Mouse (Mus musculus): ENCODE results near the gene Svs5. TPM values are rescaled to one million over a fixed set of nuclear protein-coding genes. Genes with fewer than 3 reads are reported as not detected.

Svs5 gene
- polyA plus RNA-seq, 1 experiment from 2014 or later = not detected

- Histone ChIP-seq H3K9ac (replicated peaks; ENCODE audit: low read length) (no peak overlapping the region), H3K4me2 (replicated peaks; ENCODE audit: low read depth, low read length) (no peak overlapping the region), H3K9me3 (ENCODE audit: low read length) (no peaks in the 10 kb centered on the region; the same call in 1 of the 2 replicates), H3K27me3 (ENCODE audit: insufficient read depth, low read length) (peaks cover 6% of the 10 kb centered on the region), H3K27ac (ENCODE audit: low read length) (no peak overlapping the region), H3K4me1 (ENCODE audit: insufficient read depth, low read length) (no peaks in the 10 kb centered on the region), H3K4me3 (ENCODE audit: low read length) (no peak overlapping the region), H3K36me3 (ENCODE audit: insufficient read depth, low read length) (no peaks in the 10 kb centered on the region)
- 89% methylated on average over 11 of the region's 11 CpGs for WGBS
- ATAC-seq (ENCODE audit: low FRiP score, low TSS enrichment) = no peak
These were observed 20.8 kb downstream of the Svs5 start for GRCm38 (mm10) chr2:164353356-164353755.

DNA sequence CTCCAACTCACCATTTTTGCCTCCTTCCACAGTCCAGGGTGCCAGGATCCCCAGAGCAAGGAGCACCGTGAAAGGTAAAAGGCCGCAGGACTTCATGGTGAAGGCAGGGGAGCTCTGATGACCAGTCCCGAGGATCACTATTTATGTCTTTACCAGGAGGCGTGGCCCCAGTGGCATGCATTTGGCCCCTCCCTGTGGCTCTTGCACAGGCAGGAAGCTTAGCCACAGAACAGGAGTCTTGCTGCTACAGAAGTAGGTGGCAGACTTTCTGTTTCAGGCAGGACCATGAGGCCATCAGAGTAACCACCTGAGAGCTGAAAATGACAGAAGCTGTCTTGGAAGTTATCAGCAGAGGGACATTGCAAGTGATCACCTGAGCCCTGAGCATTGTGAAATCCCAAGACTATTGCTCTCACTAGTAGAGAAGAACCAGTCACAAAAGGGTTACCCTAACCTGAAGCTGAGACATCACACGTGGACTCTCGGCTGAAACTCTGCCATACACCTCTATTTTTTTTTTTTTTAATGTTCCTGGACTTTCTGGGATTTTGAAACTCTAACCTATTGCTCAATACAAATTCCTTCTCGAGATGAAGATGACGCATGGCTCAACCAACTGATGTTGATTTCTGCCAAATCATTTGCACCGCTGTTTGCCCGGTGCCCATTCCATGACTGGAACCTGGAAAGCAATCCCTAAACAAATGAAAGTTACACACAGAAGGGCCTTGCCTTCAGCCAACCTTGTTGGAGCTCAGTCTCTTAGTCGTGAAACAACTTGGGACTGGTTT, 23.8 kb downstream of the Svs5 start:
- Histone ChIP-seq H3K9ac (replicated peaks; ENCODE audit: low read length) (no peak overlapping the region), H3K4me3 (ENCODE audit: low read length) (no peak overlapping the region), H3K4me1 (ENCODE audit: insufficient read depth, low read length) (no peaks in the 10 kb centered on the region), H3K27ac (ENCODE audit: low read length) (no peak overlapping the region), H3K9me3 (ENCODE audit: low read length) (no peaks in the 10 kb centered on the region), H3K36me3 (ENCODE audit: insufficient read depth, low read length) (no peaks in the 10 kb centered on the region), H3K27me3 (ENCODE audit: insufficient read depth, low read length) (peaks cover 9% of the 10 kb centered on the region), H3K4me2 (replicated peaks; ENCODE audit: low read depth, low read length) (no peak overlapping the region)
- no peak for ATAC-seq (ENCODE audit: low FRiP score, low TSS enrichment)
- WGBS = 73% methylated on average over 11 of the region's 11 CpGs

DNA sequence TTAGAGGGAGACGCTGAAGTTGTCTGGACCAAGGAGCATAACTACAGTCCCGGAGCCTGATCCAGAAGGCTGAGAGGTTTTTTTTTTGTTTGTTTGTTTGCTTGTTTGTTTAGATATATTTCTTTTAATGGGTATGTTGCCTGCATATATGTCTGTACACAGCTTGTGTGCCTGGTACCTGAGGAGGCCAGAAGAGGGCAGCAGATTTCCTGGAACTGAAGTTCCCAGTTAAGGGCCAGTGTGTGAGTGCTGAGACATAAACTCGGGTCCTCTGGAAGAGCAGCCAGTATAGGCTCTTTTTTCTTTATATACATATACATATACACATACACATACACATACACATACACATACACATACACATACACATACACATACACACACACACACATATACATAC, 25.8 kb downstream of the Svs5 start:
- Histone ChIP-seq H3K36me3 (ENCODE audit: insufficient read depth, low read length) (no peaks in the 10 kb centered on the region), H3K9me3 (ENCODE audit: low read length) (no peaks in the 10 kb centered on the region), H3K27ac (ENCODE audit: low read length) (no peak overlapping the region), H3K27me3 (ENCODE audit: insufficient read depth, low read length) (peaks cover 12% of the 10 kb centered on the region), H3K4me3 (ENCODE audit: low read length) (no peak overlapping the region), H3K4me2 (replicated peaks; ENCODE audit: low read depth, low read length) (no peak overlapping the region), H3K4me1 (ENCODE audit: insufficient read depth, low read length) (no peaks in the 10 kb centered on the region), H3K9ac (replicated peaks; ENCODE audit: low read length) (no peak overlapping the region)
- ATAC-seq (ENCODE audit: low FRiP score, low TSS enrichment) = no peak
- WGBS = 87% methylated on average over 3 of the region's 3 CpGs

DNA sequence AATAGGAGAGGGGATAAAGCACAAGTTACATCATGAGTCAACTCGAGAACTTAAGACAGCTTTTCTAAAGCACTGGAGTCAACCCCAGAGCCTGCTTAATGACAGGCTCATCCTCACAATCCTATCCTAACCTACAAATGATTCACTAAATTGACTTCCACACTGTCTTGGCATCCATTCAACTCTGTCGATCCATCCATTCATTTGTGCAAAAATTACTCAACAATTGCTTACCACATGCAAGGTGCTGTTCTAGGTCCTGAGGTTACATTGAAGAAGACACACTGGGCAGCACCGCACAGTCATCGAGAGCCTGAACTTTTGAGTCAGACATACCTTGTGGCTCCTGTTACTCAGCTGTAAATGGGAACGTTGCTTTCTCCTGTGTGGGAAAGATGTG, 26.5 kb downstream of the Svs5 start:
- Histone ChIP-seq H3K9me3 (ENCODE audit: low read length) (no peaks in the 10 kb centered on the region), H3K27me3 (ENCODE audit: insufficient read depth, low read length) (peaks cover 12% of the 10 kb centered on the region), H3K4me3 (ENCODE audit: low read length) (no peak overlapping the region), H3K27ac (ENCODE audit: low read length) (no peak overlapping the region), H3K4me2 (replicated peaks; ENCODE audit: low read depth, low read length) (no peak overlapping the region), H3K9ac (replicated peaks; ENCODE audit: low read length) (no peak overlapping the region), H3K4me1 (ENCODE audit: insufficient read depth, low read length) (no peaks in the 10 kb centered on the region), H3K36me3 (ENCODE audit: insufficient read depth, low read length) (no peaks in the 10 kb centered on the region)
- ATAC-seq (ENCODE audit: low FRiP score, low TSS enrichment) = no peak
- WGBS = 82% methylated on average over 5 of the region's 5 CpGs

- Histone ChIP-seq H3K4me1 (ENCODE audit: insufficient read depth, low read length) (no peaks in the 10 kb centered on the region), H3K36me3 (ENCODE audit: insufficient read depth, low read length) (no peaks in the 10 kb centered on the region), H3K27me3 (ENCODE audit: insufficient read depth, low read length) (peaks cover 10% of the 10 kb centered on the region), H3K9ac (replicated peaks; ENCODE audit: low read length) (no peak overlapping the region), H3K9me3 (ENCODE audit: low read length) (no peaks in the 10 kb centered on the region), H3K27ac (ENCODE audit: low read length) (no peak overlapping the region), H3K4me2 (replicated peaks; ENCODE audit: low read depth, low read length) (no peak overlapping the region), H3K4me3 (ENCODE audit: low read length) (no peak overlapping the region)
- no peak for ATAC-seq (ENCODE audit: low FRiP score, low TSS enrichment)
- WGBS = 85% methylated on average over 5 of the region's 5 CpGs
These were observed 27.1 kb downstream of the Svs5 start for GRCm38 (mm10) chr2:164359668-164360067.

- Histone ChIP-seq H3K27me3 (ENCODE audit: insufficient read depth, low read length) (0 out of 2 replicates have a peak, but pooled peaks cover 6% of the 10 kb centered on the region), H3K9me3 (ENCODE audit: low read length) (no peaks in the 10 kb centered on the region), H3K4me2 (replicated peaks; ENCODE audit: low read depth, low read length) (no peak overlapping the region), H3K4me1 (ENCODE audit: insufficient read depth, low read length) (no peaks in the 10 kb centered on the region), H3K36me3 (ENCODE audit: insufficient read depth, low read length) (no peaks in the 10 kb centered on the region), H3K4me3 (ENCODE audit: low read length) (no peak overlapping the region), H3K27ac (ENCODE audit: low read length) (no peak overlapping the region), H3K9ac (replicated peaks; ENCODE audit: low read length) (no peak overlapping the region)
- WGBS = 38% methylated on average over 13 of the region's 13 CpGs
- ATAC-seq (ENCODE audit: low FRiP score, low TSS enrichment) = no peak
These were observed 28.6 kb downstream of the Svs5 start for GRCm38 (mm10) chr2:164360974-164361657.

DNA sequence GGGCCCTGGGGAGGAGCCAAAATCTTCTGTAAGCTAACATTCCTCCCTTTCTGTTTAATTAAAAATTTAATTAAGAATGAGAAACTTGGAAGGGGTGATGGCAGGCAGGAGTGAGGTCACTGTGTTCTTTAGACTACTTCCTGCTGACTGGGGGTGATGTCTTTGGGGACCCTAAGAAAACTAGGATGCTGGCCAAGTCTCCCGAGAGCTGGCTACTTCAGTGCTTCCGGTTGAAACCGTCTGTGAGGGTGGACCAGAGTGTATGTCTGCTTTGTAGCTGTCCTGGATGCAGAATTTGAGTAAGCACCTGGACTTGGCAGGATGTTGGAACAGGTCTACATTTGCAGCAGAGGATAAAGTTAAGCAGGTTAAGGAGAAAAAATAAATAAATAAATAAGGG, 34.4 kb downstream of the Svs5 start:
- H3K27me3 ChIP-seq (ENCODE audit: insufficient read depth, low read length) = 0 out of 2 replicates have a peak, but pooled peaks cover 3% of the 10 kb centered on the region
- WGBS = 48% methylated on average over 3 of the region's 3 CpGs
- no peaks in the 10 kb centered on the region for H3K9me3 ChIP-seq (ENCODE audit: low read length)
- H3K9ac ChIP-seq (replicated peaks; ENCODE audit: low read length) = no peak overlapping the region
- ATAC-seq (ENCODE audit: low FRiP score, low TSS enrichment) = no peak
- no peaks in the 10 kb centered on the region for H3K4me1 ChIP-seq (ENCODE audit: insufficient read depth, low read length)
- no peaks in the 10 kb centered on the region for H3K36me3 ChIP-seq (ENCODE audit: insufficient read depth, low read length)
- no peak overlapping the region for H3K27ac ChIP-seq (ENCODE audit: low read length)
- H3K4me2 ChIP-seq (replicated peaks; ENCODE audit: low read depth, low read length) = no peak overlapping the region
- H3K4me3 ChIP-seq (ENCODE audit: low read length) = no peak overlapping the region

- 79% methylated on average over 6 of the region's 6 CpGs for WGBS
- Histone ChIP-seq H3K4me1 (ENCODE audit: insufficient read depth, low read length) (no peaks in the 10 kb centered on the region), H3K27me3 (ENCODE audit: insufficient read depth, low read length) (no peaks in the 10 kb centered on the region), H3K27ac (ENCODE audit: low read length) (no peak overlapping the region), H3K36me3 (ENCODE audit: insufficient read depth, low read length) (no peaks in the 10 kb centered on the region), H3K9me3 (ENCODE audit: low read length) (no peaks in the 10 kb centered on the region), H3K4me3 (ENCODE audit: low read length) (no peak overlapping the region), H3K9ac (replicated peaks; ENCODE audit: low read length) (no peak overlapping the region), H3K4me2 (replicated peaks; ENCODE audit: low read depth, low read length) (no peak overlapping the region)
- ATAC-seq (ENCODE audit: low FRiP score, low TSS enrichment) = no peak
These were observed 36.1 kb downstream of the Svs5 start for GRCm38 (mm10) chr2:164368620-164369105.

GRCm38 (mm10) chr2:164371371-164371770, 38.8 kb downstream of the Svs5 start:
- H3K4me3 ChIP-seq (ENCODE audit: low read length) = no peak overlapping the region
- no peak for ATAC-seq (ENCODE audit: low FRiP score, low TSS enrichment)
- no peaks in the 10 kb centered on the region for H3K4me1 ChIP-seq (ENCODE audit: insufficient read depth, low read length)
- H3K27me3 ChIP-seq (ENCODE audit: insufficient read depth, low read length) = no peaks in the 10 kb centered on the region
- no peak overlapping the region for H3K27ac ChIP-seq (ENCODE audit: low read length)
- no peaks in the 10 kb centered on the region for H3K36me3 ChIP-seq (ENCODE audit: insufficient read depth, low read length)
- WGBS = 84% methylated on average over 3 of the region's 3 CpGs
- no peak overlapping the region for H3K9ac ChIP-seq (replicated peaks; ENCODE audit: low read length)
- no peak overlapping the region for H3K4me2 ChIP-seq (replicated peaks; ENCODE audit: low read depth, low read length)
- no peaks in the 10 kb centered on the region for H3K9me3 ChIP-seq (ENCODE audit: low read length)
